Mouse (Mus musculus) limb, embryonic 14.5 days (tissue): Measurements from ENCODE around the gene Kazn. TPM values are rescaled to one million over a fixed set of nuclear protein-coding genes. Genes with fewer than 3 reads are reported as not detected.

Source experiments
- ATAC-seq: fragments of 200-750 bp; cut with Nextera tagmentation; 2 replicates; pipeline ENCODE4 v1.8.0; 2017; ENCODE audit warnings: low read depth, moderate number of reproducible peaks, moderate TSS enrichment; ENCODE audit not compliant: low FRiP score
- DNase-seq: peaks from one replicate; pipeline ENCODE4 v3.0.0-alpha.2; 2015; ENCODE audit warnings: low spot score
- H3K27ac ChIP-seq: fragments of 300-500 bp; sonication (generic); replicated peaks from 2 replicates; pipeline ENCODE4 v1.5.1; 2014; ENCODE audit warnings: low read depth, mild to moderate bottlenecking, low read length, moderate library complexity, mixed read lengths
- H3K27me3 ChIP-seq: fragments of 300-500 bp; sonication (generic); 2 replicates; pipeline ENCODE4 v1.6.1; 2014; ENCODE audit warnings: low read length, mixed read lengths; ENCODE audit not compliant: control insufficient read depth, insufficient read depth
- H3K36me3 ChIP-seq: fragments of 300-500 bp; sonication (generic); 2 replicates; pipeline ENCODE4 v1.6.1; 2014; ENCODE audit warnings: mild to moderate bottlenecking, low read length, moderate library complexity, mixed read lengths; ENCODE audit not compliant: control insufficient read depth, insufficient read depth
- H3K4me1 ChIP-seq: fragments of 300-500 bp; sonication (generic); 2 replicates; pipeline ENCODE4 v1.6.1; 2014; ENCODE audit warnings: antibody characterized with exemption, low read length, mixed read lengths; ENCODE audit not compliant: control insufficient read depth, insufficient read depth
- H3K4me2 ChIP-seq: fragments of 300-500 bp; sonication (generic); replicated peaks from 2 replicates; pipeline ENCODE4 v1.6.1; 2014; ENCODE audit warnings: low read depth, mild to moderate bottlenecking, low read length, moderate library complexity; ENCODE audit not compliant: severe bottlenecking
- H3K4me3 ChIP-seq: fragments of 300-500 bp; sonication (generic); replicated peaks from 2 replicates; pipeline ENCODE4 v1.5.1; 2014; ENCODE audit warnings: low read length
- H3K9ac ChIP-seq: fragments of 300-500 bp; sonication (generic); 2 replicates; pipeline ENCODE4 v1.6.1; 2014; ENCODE audit warnings: mild to moderate bottlenecking, low read depth, low read length, moderate library complexity; ENCODE audit not compliant: severe bottlenecking
- H3K9me3 ChIP-seq: fragments of 300-500 bp; sonication (generic); 2 replicates; pipeline ENCODE4 v1.6.1; 2016; ENCODE audit warnings: low read length; ENCODE audit not compliant: control insufficient read depth
- POLR2A ChIP-seq: fragments of 200-500 bp; IDR thresholded peaks from 2 replicates; pipeline ENCODE4 v1.8.0; 2012; ENCODE audit warnings: inconsistent platforms, mild to moderate bottlenecking, moderate library complexity, borderline replicate concordance; ENCODE audit not compliant: insufficient read depth, insufficient read length; ENCODE audit errors: extremely low read depth
- WGBS: fragments of 180-500 bp; shearing (Covaris S2); extraction: QIAGEN DNeasy Blood & Tissue Kit; methylation state at CpG from one replicate; pipeline ENCODE4 v1.1.7; 2014; 5-methylcytosine and 5-hydroxymethylcytosine counted together
- polyA plus RNA-seq, 2 experiments: library from polyadenylated mRNA; depleted of rRNA in 1 of 2; stranded (reverse) in 1 of 2; unstranded in 1 of 2; fragments of >200 nt; fragmentation: Nextera tagmentation in 1 of 2; extraction: Ambion mirVana in 1 of 2; gene quantifications; 2 replicates each; pipeline versions ENCODE4 v1.2.1 to v1.2.3; 2012 to 2014

The Kazn gene
- polyA plus RNA-seq, 2 experiments: 12.7 to 31.3 TPM

DNA sequence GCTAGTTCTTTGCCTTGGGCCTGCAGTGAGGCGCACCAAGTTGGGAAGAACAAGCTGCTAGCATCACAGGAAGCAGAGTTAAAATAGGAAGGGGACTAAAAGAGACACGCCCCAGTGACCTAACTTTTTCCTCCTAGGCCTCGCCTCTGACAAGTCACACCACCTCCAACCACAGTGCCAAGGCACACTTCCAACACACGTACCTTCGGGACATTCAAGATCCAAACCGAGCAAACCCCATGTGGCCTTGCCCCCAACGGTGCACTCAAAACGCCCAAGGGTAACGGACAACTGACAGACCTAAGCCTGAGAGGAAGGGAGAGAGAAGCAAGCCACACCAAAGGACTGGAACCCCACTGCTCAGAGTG lies 53.7 kb downstream of the Kazn start:
- H3K9me3 ChIP-seq: no peaks in the 10 kb centered on the region
- no peaks in the 10 kb centered on the region for H3K27me3 ChIP-seq
- H3K4me1 ChIP-seq: peaks cover 21% of the 10 kb centered on the region
- ATAC-seq (no peak), DNase-seq (no peak)
- H3K36me3 ChIP-seq: no peaks in the 10 kb centered on the region
- 0 out of 2 replicates have a peak overlapping the region, but pooled peaks have one; percentile 14 for H3K27ac ChIP-seq
- WGBS: 93% methylated on average over 9 of the region's 9 CpGs
- H3K4me2 ChIP-seq: no peak overlapping the region
- no peak overlapping the region for H3K4me3 ChIP-seq
- no peak for TF ChIP-seq POLR2A
- H3K9ac ChIP-seq: no peak overlapping the region

DNA sequence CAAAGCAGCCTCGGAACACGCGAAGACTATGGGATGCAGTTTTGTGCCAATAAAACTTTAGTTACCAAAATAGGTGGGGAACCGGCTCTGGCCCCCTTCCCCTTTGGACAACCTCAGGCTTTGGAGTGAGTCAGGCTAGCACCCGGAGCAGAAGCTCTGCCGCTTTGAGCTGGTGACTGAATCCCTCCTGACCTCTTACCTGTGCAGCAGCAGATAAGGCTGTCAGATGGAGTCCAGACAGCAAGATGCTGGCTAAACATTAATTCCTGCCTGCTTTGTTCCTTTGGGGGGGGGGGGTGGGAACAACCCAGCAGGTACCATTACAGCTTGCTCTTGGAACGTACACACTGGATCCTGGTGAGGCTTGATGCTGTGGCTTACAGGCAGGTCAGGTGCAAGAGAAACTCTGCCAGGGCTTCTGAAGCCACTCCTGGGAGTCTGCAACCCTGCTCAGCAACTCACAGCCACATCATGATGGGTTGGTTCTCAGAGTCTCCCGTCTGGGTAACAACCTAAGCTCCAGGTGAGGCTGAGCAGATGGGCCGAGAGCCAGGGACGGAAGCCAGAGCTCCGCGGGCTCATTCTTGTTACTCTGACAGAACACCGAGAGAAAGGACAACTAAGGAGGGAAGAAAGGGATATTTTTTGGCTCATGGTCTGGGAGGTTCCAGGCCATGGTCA lies 54.2 kb downstream of the Kazn start:
- WGBS: 63% methylated on average over 13 of the region's 13 CpGs
- Histone ChIP-seq H3K27me3 (no peaks in the 10 kb centered on the region), H3K9me3 (no peaks in the 10 kb centered on the region), H3K9ac (no peak overlapping the region), H3K4me2 (no peak overlapping the region), H3K27ac (0 out of 2 replicates have a peak overlapping the region, but pooled peaks have one; percentile 26), H3K4me3 (no peak overlapping the region), H3K36me3 (no peaks in the 10 kb centered on the region), H3K4me1 (peaks cover 26% of the 10 kb centered on the region)
- no peak for TF ChIP-seq POLR2A
- ATAC-seq (no peak), DNase-seq (no peak)

DNA sequence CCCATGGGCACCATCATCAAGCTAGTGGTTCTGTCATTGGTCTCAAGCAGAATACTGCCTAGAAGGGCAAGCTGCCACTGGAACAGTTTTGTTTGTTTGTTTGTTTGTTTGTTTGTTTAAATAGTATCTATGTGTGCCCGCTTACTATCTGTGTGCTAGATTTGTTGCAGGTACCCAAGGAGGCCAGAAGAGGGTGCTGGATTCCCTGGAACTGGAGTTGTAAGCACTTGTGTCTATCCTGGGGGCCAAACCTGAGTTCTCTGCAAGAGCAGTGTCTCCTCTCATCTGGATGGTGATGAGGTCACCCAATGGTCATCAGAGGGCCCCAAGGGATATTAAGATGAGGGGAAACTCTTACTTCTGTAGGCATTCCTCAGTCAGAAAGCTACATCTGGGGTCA lies 55.6 kb downstream of the Kazn start:
- Histone ChIP-seq H3K9ac (no peak overlapping the region), H3K4me3 (no peak overlapping the region), H3K9me3 (no peaks in the 10 kb centered on the region), H3K4me2 (no peak overlapping the region), H3K4me1 (peaks cover 34% of the 10 kb centered on the region), H3K36me3 (no peaks in the 10 kb centered on the region), H3K27me3 (no peaks in the 10 kb centered on the region), H3K27ac (no peak overlapping the region)
- no peak for DNase-seq
- no peak for ATAC-seq
- WGBS: 83% methylated on average over 1 of the region's 1 CpGs
- TF ChIP-seq POLR2A: no peak

DNA sequence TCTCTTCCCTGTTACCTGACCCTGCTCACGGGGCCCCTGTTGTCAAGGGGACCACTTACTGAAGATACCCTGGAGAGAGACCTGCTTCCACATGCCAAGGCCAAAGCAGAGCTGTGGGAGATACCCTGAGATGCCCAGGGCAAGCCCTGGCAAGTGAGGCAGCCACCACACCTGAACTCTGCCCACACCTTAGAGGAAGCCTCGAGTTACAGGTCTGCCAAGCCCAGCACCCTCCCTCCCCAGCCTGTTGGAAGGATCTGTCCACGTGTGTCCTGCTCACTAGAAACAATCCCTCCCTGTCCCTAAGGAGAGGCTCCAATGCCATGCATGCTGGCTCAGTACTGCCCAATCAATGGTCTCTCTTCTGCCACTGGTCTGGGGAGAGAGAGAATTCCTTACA lies 56.2 kb downstream of the Kazn start:
- H3K4me2 ChIP-seq: no peak overlapping the region
- no peak for DNase-seq
- no peaks in the 10 kb centered on the region for H3K9me3 ChIP-seq
- no peak overlapping the region for H3K9ac ChIP-seq
- no peak for TF ChIP-seq POLR2A
- peaks cover 34% of the 10 kb centered on the region for H3K4me1 ChIP-seq
- no peak for ATAC-seq
- H3K36me3 ChIP-seq: no peaks in the 10 kb centered on the region
- H3K4me3 ChIP-seq: no peak overlapping the region
- no peaks in the 10 kb centered on the region for H3K27me3 ChIP-seq
- 59% methylated on average over 3 of the region's 3 CpGs for WGBS
- H3K27ac ChIP-seq: no peak overlapping the region

DNA sequence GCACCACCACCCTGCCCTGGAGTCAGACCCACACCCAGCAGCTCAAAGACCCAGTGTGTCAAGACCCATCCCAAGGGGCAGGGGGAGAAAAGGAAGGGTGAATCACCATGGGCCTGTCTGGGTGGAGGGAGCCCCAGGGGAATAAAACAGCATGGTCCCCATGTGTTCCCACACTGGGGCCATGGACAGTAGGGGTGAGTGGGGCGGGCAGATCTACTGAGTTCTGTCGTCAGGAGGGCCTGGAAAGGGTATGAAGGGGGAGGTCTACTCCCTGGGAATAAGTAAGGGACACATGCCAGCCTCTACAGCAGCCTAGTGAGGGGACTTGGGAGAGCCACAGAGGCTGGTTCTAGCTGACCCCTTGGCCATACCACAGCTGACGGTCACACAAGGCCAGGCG lies 57.6 kb downstream of the Kazn start:
- H3K4me3 ChIP-seq: no peak overlapping the region
- no peaks in the 10 kb centered on the region for H3K27me3 ChIP-seq
- no peaks in the 10 kb centered on the region for H3K9me3 ChIP-seq
- WGBS: 81% methylated on average over 4 of the region's 4 CpGs
- 0 out of 2 replicates have a peak overlapping the region, but pooled peaks have one; percentile 52 for H3K27ac ChIP-seq
- peaks cover 34% of the 10 kb centered on the region for H3K4me1 ChIP-seq
- H3K4me2 ChIP-seq: no peak overlapping the region
- ATAC-seq (no peak), DNase-seq (no peak)
- no peak for TF ChIP-seq POLR2A
- H3K9ac ChIP-seq: no peak overlapping the region
- no peaks in the 10 kb centered on the region for H3K36me3 ChIP-seq
